Mouse (Mus musculus) heart, adult 2 months (tissue): ENCODE measurements around the gene Polr2j.

ENCODE experiments used
- CTCF ChIP-seq: fragments of 200-600 bp; IDR thresholded peaks from 2 replicates; pipeline ENCODE4 v1.8.1; 2022; ENCODE audit warnings: antibody characterized with exemption, mild to moderate bottlenecking, moderate library complexity
- POLR2A ChIP-seq: fragments of 200-500 bp; IDR thresholded peaks from 2 replicates; pipeline ENCODE4 v1.6.1; 2011; ENCODE audit warnings: mild to moderate bottlenecking, low read depth, low read length, control low read depth; ENCODE audit not compliant: insufficient read depth

GRCm38 (mm10) chr5:136146936-136147335, 30.5 kb downstream of the Polr2j start:
- TF ChIP-seq CTCF (no peak), POLR2A (no peak)
